Mouse (Mus musculus) embryonic facial prominence, embryonic 11.5 days (tissue): ENCODE measurements at regions not wholly inside any gene's neighbourhood (a gene's known extent, or its start where the extent isn't known, plus 50 kb on each side); places are given as distances from the start of the nearest gene placed in this dataset.

ENCODE experiments used
- ATAC-seq: fragments of 200-750 bp; cut with Nextera tagmentation; replicated peaks from 2 replicates; pipeline ENCODE4 v1.8.0; 2017; ENCODE audit warnings: low read depth; ENCODE audit not compliant: insufficient number of reproducible peaks, low FRiP score, low TSS enrichment
- DNase-seq: peaks from one replicate; pipeline ENCODE4 v3.0.0-alpha.2; 2015; ENCODE audit warnings: low spot score
- H3K27ac ChIP-seq: fragments of 300-500 bp; sonication (generic); replicated peaks from 2 replicates; pipeline ENCODE4 v1.5.1; 2014; ENCODE audit warnings: mild to moderate bottlenecking, low read depth, low read length, control low read depth
- H3K27me3 ChIP-seq: fragments of 300-500 bp; sonication (generic); 2 replicates; pipeline ENCODE4 v1.6.1; 2014; ENCODE audit warnings: mild to moderate bottlenecking, low read length, moderate library complexity, mixed read lengths; ENCODE audit not compliant: control insufficient read depth, insufficient read depth
- H3K36me3 ChIP-seq: fragments of 300-500 bp; sonication (generic); replicated peaks from 2 replicates; pipeline ENCODE4 v1.6.1; 2014; ENCODE audit warnings: low read depth, mild to moderate bottlenecking, low read length, moderate library complexity, mixed read lengths; ENCODE audit not compliant: control insufficient read depth, insufficient read depth
- H3K4me1 ChIP-seq: fragments of 300-500 bp; sonication (generic); 2 replicates; pipeline ENCODE4 v1.6.1; 2014; ENCODE audit warnings: low read length, mixed read lengths; ENCODE audit not compliant: control insufficient read depth, insufficient read depth
- H3K4me2 ChIP-seq: fragments of 300-500 bp; sonication (generic); 2 replicates; pipeline ENCODE4 v1.6.1; 2014; ENCODE audit warnings: low read depth, mild to moderate bottlenecking, control low read depth, low read length, moderate library complexity
- H3K4me3 ChIP-seq: fragments of 300-500 bp; sonication (generic); 2 replicates; pipeline ENCODE4 v1.5.1; 2014; ENCODE audit warnings: low read depth, low read length, control low read depth
- H3K9ac ChIP-seq: fragments of 300-500 bp; sonication (generic); replicated peaks from 2 replicates; pipeline ENCODE4 v1.6.1; 2014; ENCODE audit warnings: mild to moderate bottlenecking, control low read depth, low read length
- H3K9me3 ChIP-seq: fragments of 300-500 bp; sonication (generic); replicated peaks from 2 replicates; pipeline ENCODE4 v1.6.1; 2016; ENCODE audit warnings: mild to moderate bottlenecking, low read length, inconsistent platforms, mixed read lengths; ENCODE audit not compliant: control insufficient read depth
- WGBS: fragments of 180-500 bp; shearing (Covaris S2); extraction: QIAGEN DNeasy Blood & Tissue Kit; methylation state at CpG from one replicate; pipeline ENCODE4 v1.1.7; 2014; 5-methylcytosine and 5-hydroxymethylcytosine counted together

DNA sequence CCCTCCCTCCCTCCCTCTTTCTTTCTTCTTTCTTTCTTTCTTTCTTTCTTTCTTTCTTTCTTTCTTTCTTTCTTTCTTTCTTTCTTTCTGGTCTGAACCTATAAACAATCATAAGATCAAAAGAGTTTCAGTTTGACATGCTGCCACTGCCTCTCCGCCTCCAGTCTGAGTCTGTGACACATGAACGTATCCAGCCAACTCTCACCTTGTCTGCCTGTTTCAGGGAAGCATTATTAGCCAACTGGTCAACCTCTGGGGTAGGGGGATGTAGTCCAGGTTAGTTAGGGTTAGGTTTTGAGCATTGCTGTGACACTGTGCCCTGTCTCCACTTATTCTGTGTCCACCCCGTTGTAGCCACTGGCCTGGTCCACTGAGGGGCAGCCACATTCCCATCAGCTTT is 152.2 kb upstream of the Mrps10 start:
- DNase-seq (no peak), ATAC-seq (no peak)
- Histone ChIP-seq H3K9me3 (no peaks in the 10 kb centered on the region), H3K4me3 (no peak overlapping the region), H3K27ac (no peak overlapping the region), H3K27me3 (no peaks in the 10 kb centered on the region), H3K4me2 (no peak overlapping the region), H3K4me1 (no peaks in the 10 kb centered on the region), H3K36me3 (no peaks in the 10 kb centered on the region), H3K9ac (no peak overlapping the region)
- 88% methylated on average over 3 of the region's 3 CpGs for WGBS

GRCm38 (mm10) chr17:47215841-47216240 is 152.8 kb upstream of the Mrps10 start:
- Histone ChIP-seq H3K27me3 (no peaks in the 10 kb centered on the region), H3K4me1 (no peaks in the 10 kb centered on the region), H3K4me2 (no peak overlapping the region), H3K9ac (no peak overlapping the region), H3K9me3 (no peaks in the 10 kb centered on the region), H3K27ac (no peak overlapping the region), H3K36me3 (no peaks in the 10 kb centered on the region), H3K4me3 (no peak overlapping the region)
- 89% methylated on average over 2 of the region's 2 CpGs for WGBS
- no peak for ATAC-seq
- DNase-seq, result no peak

GRCm38 (mm10) chr17:47214111-47214510 is 154.6 kb upstream of the Mrps10 start:
- no peak for ATAC-seq
- 88% methylated on average over 8 of the region's 8 CpGs for WGBS

GRCm38 (mm10) chr17:47210441-47211196 is 158.1 kb upstream of the Mrps10 start:
- no peak overlapping the region for H3K4me3 ChIP-seq
- no peaks in the 10 kb centered on the region for H3K9me3 ChIP-seq
- H3K4me1 ChIP-seq, result no peaks in the 10 kb centered on the region
- no peaks in the 10 kb centered on the region for H3K36me3 ChIP-seq
- H3K27ac ChIP-seq, result no peak overlapping the region
- no peak overlapping the region for H3K4me2 ChIP-seq
- no peak overlapping the region for H3K9ac ChIP-seq
- 80% methylated on average over 22 of the region's 22 CpGs for WGBS
- no peak for DNase-seq
- H3K27me3 ChIP-seq, result no peaks in the 10 kb centered on the region
- no peak for ATAC-seq

More at GRCm38 (mm10) chr17:47214111-47214510, 154.6 kb upstream of the Mrps10 start:
- Histone ChIP-seq H3K4me3 (no peak overlapping the region), H3K36me3 (no peaks in the 10 kb centered on the region), H3K4me2 (no peak overlapping the region), H3K27me3 (no peaks in the 10 kb centered on the region), H3K4me1 (no peaks in the 10 kb centered on the region), H3K9ac (no peak overlapping the region), H3K27ac (no peak overlapping the region), H3K9me3 (no peaks in the 10 kb centered on the region)
- no peak for DNase-seq

DNA sequence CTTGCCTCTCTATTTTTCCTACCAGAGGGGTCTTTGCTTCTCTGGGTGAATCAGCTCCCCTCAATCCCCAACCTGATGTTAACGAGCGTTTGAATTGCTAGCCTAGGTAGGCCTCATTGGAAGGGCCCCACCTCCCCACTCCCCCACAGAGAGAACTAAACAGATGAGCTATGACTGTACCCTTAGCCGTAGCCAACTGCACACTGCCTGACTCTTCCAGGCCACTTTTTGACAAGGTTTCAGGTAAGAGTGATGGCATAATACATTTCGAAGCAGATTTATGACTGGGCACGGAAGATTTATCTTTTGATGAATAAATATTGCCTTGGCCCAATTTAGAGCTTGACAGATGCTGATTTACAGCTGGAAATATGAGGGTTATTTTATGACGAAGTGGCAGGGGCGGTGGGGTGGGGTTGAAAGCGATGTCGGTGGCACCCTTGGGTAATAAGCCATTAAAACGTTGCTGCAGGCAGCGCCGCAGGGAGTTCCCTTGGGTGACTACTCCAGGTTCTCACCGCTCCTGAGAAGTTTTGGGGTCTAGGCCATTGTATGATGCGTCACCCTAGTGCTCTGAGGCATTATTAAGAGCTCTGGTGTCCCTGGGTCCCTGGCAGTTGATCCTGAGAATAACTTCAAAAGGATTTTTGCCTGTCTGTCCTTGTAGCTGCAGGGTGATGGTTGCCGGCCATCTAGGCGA is 159.7 kb upstream of the Mrps10 start:
- no peak for ATAC-seq
- no peaks in the 10 kb centered on the region for H3K27me3 ChIP-seq
- H3K36me3 ChIP-seq, result no peaks in the 10 kb centered on the region
- no peak overlapping the region for H3K4me3 ChIP-seq
- H3K27ac ChIP-seq, result no peak overlapping the region
- whole genome bisulfite sequencing, result 92% methylated on average over 16 of the region's 16 CpGs
- H3K9ac ChIP-seq, result no peak overlapping the region
- DNase-seq, result no peak
- no peak overlapping the region for H3K4me2 ChIP-seq
- no peaks in the 10 kb centered on the region for H3K9me3 ChIP-seq
- H3K4me1 ChIP-seq, result no peaks in the 10 kb centered on the region

DNA sequence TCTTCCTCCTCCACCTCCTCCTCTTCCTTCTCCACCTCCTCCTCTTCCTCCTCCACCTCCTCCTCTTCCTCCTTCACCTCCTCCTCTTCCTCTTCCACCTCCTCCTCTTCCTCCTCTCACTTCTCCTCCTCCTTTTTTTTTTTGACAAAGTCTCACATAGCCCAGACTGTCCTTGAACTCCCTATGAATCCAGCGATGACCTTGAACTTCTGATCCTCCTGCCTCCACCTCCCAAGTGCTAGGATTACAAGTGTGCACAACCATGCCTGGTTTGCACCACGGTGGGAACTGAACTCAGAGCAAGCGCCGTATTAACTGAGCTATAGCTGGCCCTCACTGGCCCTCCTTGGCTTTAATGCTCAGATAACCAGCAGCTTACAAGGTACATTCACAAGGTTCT is 161.2 kb upstream of the Mrps10 start:
- Histone ChIP-seq H3K4me1 (no peaks in the 10 kb centered on the region), H3K9me3 (no peaks in the 10 kb centered on the region), H3K27ac (no peak overlapping the region), H3K4me2 (no peak overlapping the region), H3K27me3 (no peaks in the 10 kb centered on the region), H3K4me3 (no peak overlapping the region), H3K36me3 (no peaks in the 10 kb centered on the region), H3K9ac (no peak overlapping the region)
- ATAC-seq (no peak), DNase-seq (no peak)
- WGBS, result 89% methylated on average over 4 of the region's 4 CpGs

- WGBS, result 81% methylated on average over 7 of the region's 7 CpGs
- ATAC-seq, result no peak
- Histone ChIP-seq H3K4me2 (no peak overlapping the region), H3K4me1 (no peaks in the 10 kb centered on the region), H3K27ac (no peak overlapping the region), H3K27me3 (no peaks in the 10 kb centered on the region), H3K36me3 (no peaks in the 10 kb centered on the region), H3K4me3 (no peak overlapping the region), H3K9me3 (no peaks in the 10 kb centered on the region), H3K9ac (no peak overlapping the region)
- DNase-seq, result no peak
These were observed 164.1 kb upstream of the Mrps10 start for GRCm38 (mm10) chr17:47204470-47205162.

DNA sequence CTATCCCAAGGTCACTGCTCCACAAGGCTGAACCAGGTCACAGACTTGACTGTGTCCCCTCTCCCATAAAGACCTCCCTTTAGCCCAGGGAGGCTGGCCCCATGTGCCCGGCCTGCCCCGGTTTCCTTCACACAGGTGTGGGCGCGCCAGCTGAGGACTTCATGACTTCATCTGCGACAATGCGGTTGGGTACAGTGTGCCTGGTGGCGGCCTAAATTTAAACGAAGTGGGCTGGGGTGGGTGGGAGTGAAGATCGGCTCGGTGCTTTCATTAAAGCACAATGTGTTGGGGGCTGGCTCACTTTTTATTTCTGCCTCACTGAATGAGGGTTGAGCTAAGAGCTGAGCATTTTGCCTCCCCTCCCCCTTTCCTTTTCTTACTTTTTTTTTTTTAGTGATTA is 169.5 kb upstream of the Mrps10 start:
- Histone ChIP-seq H3K4me1 (peaks cover 2% of the 10 kb centered on the region; the same call in 1 of the 2 replicates), H3K4me3 (no peak overlapping the region), H3K27ac (no peak overlapping the region), H3K36me3 (no peaks in the 10 kb centered on the region), H3K9me3 (no peaks in the 10 kb centered on the region), H3K4me2 (no peak overlapping the region), H3K9ac (no peak overlapping the region), H3K27me3 (no peaks in the 10 kb centered on the region)
- WGBS, result 83% methylated on average over 10 of the region's 10 CpGs
- ATAC-seq (no peak), DNase-seq (no peak)
